Comparison of ENCODE assay signal across 8 mouse cellular contexts in genomic region chr16:77329711-77330530, GRCm38 (mm10).
DNase-seq lines count a peak whose midpoint lies in the region; ATAC-seq and TF ChIP-seq lines count a peak whose summit lies in the region.

No protein-coding gene starts in this region.

- H3K36me3 ChIP-seq in C2C12 (ENCODE audit: control insufficient read depth, insufficient read depth), result no peaks in the 10 kb centered on the region
- H3K36me3 ChIP-seq in heart, embryonic 10.5 days, result peaks cover 10% of the 10 kb centered on the region; the same call in 1 of the 2 replicates
- no peaks in the 10 kb centered on the region for H3K36me3 ChIP-seq in kidney, embryonic 14.5 days (ENCODE audit: control insufficient read depth, insufficient read depth, low read length)
- no peaks in the 10 kb centered on the region for H3K36me3 ChIP-seq in lung, embryonic 16.5 days (ENCODE audit: control insufficient read depth, insufficient read depth, low read length)

- H3K27ac ChIP-seq in cortical plate, adult 2 months (ENCODE audit: insufficient read depth, low read length), result peak overlapping the region; percentile 13
- peak overlapping the region; percentile 94 for H3K27ac ChIP-seq in heart, embryonic 10.5 days
- H3K27ac ChIP-seq in kidney, embryonic 14.5 days (ENCODE audit: low read depth, low read length), result peak overlapping the region; percentile 92
- peak overlapping the region; percentile 88 for H3K27ac ChIP-seq in lung, embryonic 16.5 days (ENCODE audit: low read length)

- ATAC-seq in kidney, embryonic 14.5 days (ENCODE audit: low FRiP score, low TSS enrichment), result peak; percentile 75
- ATAC-seq in lung, embryonic 16.5 days (ENCODE audit: low read depth), result peak; percentile 71

- peak overlapping the region; percentile 53 for H3K4me2 ChIP-seq in kidney, embryonic 14.5 days (replicated peaks; ENCODE audit: low read depth, low read length)
- peak overlapping the region; percentile 54 for H3K4me2 ChIP-seq in lung, embryonic 16.5 days (ENCODE audit: low read depth, low read length)

- H3K27me3 ChIP-seq in C2C12 (ENCODE audit: control insufficient read depth, insufficient read depth, insufficient read length), result no peaks in the 10 kb centered on the region
- H3K27me3 ChIP-seq in heart, embryonic 10.5 days (ENCODE audit: insufficient read depth, poor library complexity, severe bottlenecking), result no peaks in the 10 kb centered on the region
- H3K27me3 ChIP-seq in kidney, embryonic 14.5 days (ENCODE audit: control insufficient read depth, insufficient read depth, low read length), result no peaks in the 10 kb centered on the region
- no peaks in the 10 kb centered on the region for H3K27me3 ChIP-seq in lung, embryonic 16.5 days (ENCODE audit: control insufficient read depth, insufficient read depth, low read depth, low read length)

- no peaks in the 10 kb centered on the region for H3K4me1 ChIP-seq in cortical plate, adult 2 months (ENCODE audit: control insufficient read depth, insufficient read depth, low read length)
- peaks cover 8% of the 10 kb centered on the region; the same call in 1 of the 2 replicates for H3K4me1 ChIP-seq in heart, embryonic 10.5 days
- H3K4me1 ChIP-seq in kidney, embryonic 14.5 days (ENCODE audit: control insufficient read depth, insufficient read depth, low read length), result 0 out of 2 replicates have a peak, but pooled peaks cover 8% of the 10 kb centered on the region
- peaks cover 3% of the 10 kb centered on the region; the same call in 1 of the 2 replicates for H3K4me1 ChIP-seq in lung, embryonic 16.5 days (replicated peaks; ENCODE audit: control insufficient read depth, insufficient read depth, low read length)

- H3K9ac ChIP-seq in kidney, embryonic 14.5 days (ENCODE audit: low read depth, low read length), result peak overlapping the region; percentile 61
- H3K9ac ChIP-seq in lung, embryonic 16.5 days (ENCODE audit: low read length), result peak overlapping the region; percentile 63

- DNase-seq in heart, embryonic 10.5 days (ENCODE audit: low spot score), result peak; percentile 78
- peak; percentile 28 for DNase-seq in ovary, postnatal 10 days (ENCODE audit: low spot score)
- DNase-seq in cerebellum, adult 18-20 months, result no peak
- DNase-seq in T-cell, adult 2 months (ENCODE audit: low spot score), result no peak

- no peak for TF ChIP-seq CTCF in C2C12 (IDR thresholded peaks at IDR 0.05; ENCODE audit: control insufficient read depth, insufficient read depth, insufficient read length)
- no peak for TF ChIP-seq CTCF in cortical plate, adult 2 months (IDR thresholded peaks at IDR 0.05; ENCODE audit: extremely low read depth, insufficient read depth, low read length)

- TF ChIP-seq POLR2A in cortical plate, adult 2 months (IDR thresholded peaks at IDR 0.05; ENCODE audit: extremely low read depth, insufficient read depth, low read length), result no peak

- H3K4me3 ChIP-seq in C2C12 (ENCODE audit: insufficient read depth, poor library complexity, severe bottlenecking), result peak overlapping the region; percentile 14
- H3K4me3 ChIP-seq in cortical plate, adult 2 months (ENCODE audit: insufficient read depth, low read length), result peak overlapping the region; percentile 36
- H3K4me3 ChIP-seq in heart, embryonic 10.5 days, result peak overlapping the region; percentile 63
- peak overlapping the region; percentile 48 for H3K4me3 ChIP-seq in kidney, embryonic 14.5 days (ENCODE audit: low read length)
- H3K4me3 ChIP-seq in lung, embryonic 16.5 days (ENCODE audit: low read length), result peak overlapping the region; percentile 48

- peak overlapping the region; percentile 40 for H3ac ChIP-seq in C2C12 (ENCODE audit: control insufficient read depth, insufficient read length, low read depth)

- H3K9me3 ChIP-seq in heart, embryonic 10.5 days, result no peaks in the 10 kb centered on the region
- no peaks in the 10 kb centered on the region for H3K9me3 ChIP-seq in kidney, embryonic 14.5 days (ENCODE audit: control insufficient read depth, low read length)
- H3K9me3 ChIP-seq in lung, embryonic 16.5 days (ENCODE audit: control insufficient read depth, low read length), result no peaks in the 10 kb centered on the region

- H3K79me2 ChIP-seq in C2C12 (ENCODE audit: control insufficient read depth, insufficient read depth), result no peaks in the 10 kb centered on the region

- WGBS in heart, embryonic 10.5 days, result 24% methylated on average over 10 of the region's 10 CpGs
- 8% methylated on average over 10 of the region's 10 CpGs for WGBS in kidney, embryonic 14.5 days
- 2% methylated on average over 10 of the region's 10 CpGs for WGBS in lung, embryonic 16.5 days

- no peaks in the 10 kb centered on the region for H3K79me3 ChIP-seq in C2C12 (ENCODE audit: low read depth)

TF ChIP-seq in C2C12, 6 proteins besides CTCF, POLR2A, EP300 and RAD21:
- no peak for TF ChIP-seq USF1 (IDR thresholded peaks at IDR 0.05; ENCODE audit: low read depth)
- TF ChIP-seq MYOG (IDR thresholded peaks at IDR 0.05; ENCODE audit: control insufficient read depth, extremely low read depth, insufficient read length), result no peak
- TF ChIP-seq MAX (IDR thresholded peaks at IDR 0.05), result no peak
- no peak for TF ChIP-seq MYOD1 (IDR thresholded peaks at IDR 0.05; ENCODE audit: control insufficient read depth, insufficient read length, low read depth)
- TF ChIP-seq FOSL1 (IDR thresholded peaks at IDR 0.05; ENCODE audit: insufficient read depth, low read length, poor library complexity, severe bottlenecking), result no peak
- TF ChIP-seq CEBPB (IDR thresholded peaks at IDR 0.05; ENCODE audit: low read depth), result no peak

Comparison
In these comparisons a context has a peak if more than half of its experiments do, and no peak if none do; other contexts are left out.
1. H3K27ac ChIP-seq: peak in every context shown above with its lines; median percentile 94 in heart, embryonic 10.5 days; 92 in kidney, embryonic 14.5 days; 88 in lung, embryonic 16.5 days; 13 in cortical plate, adult 2 months.
2. DNase-seq: peak in heart, embryonic 10.5 days (single experiment) and ovary, postnatal 10 days (single experiment); none in cerebellum, adult 18-20 months (0 of 2) and T-cell, adult 2 months (single experiment).
3. Peak in every context shown above with its lines, with median percentiles within 50 percentile points of each other: H3K4me3 ChIP-seq.